Mouse (Mus musculus) kidney, embryonic 16.5 days (tissue): Measurements from ENCODE around the gene Serpina16. TPM values are rescaled to one million over a fixed set of nuclear protein-coding genes. Genes with fewer than 3 reads are reported as not detected.
"Not testable (repeated sequence)": the region's sequence is repeated elsewhere in the genome, so short reads cannot be mapped to it uniquely, and the experiment has no call there.

Experiments
- ATAC-seq: fragments of 200-750 bp; cut with Nextera tagmentation; 2 replicates; pipeline ENCODE4 v1.8.0; 2017; ENCODE audit warnings: moderate TSS enrichment; ENCODE audit not compliant: low FRiP score, low TSS enrichment
- H3K27ac ChIP-seq: fragments of 300-500 bp; sonication (generic); 2 replicates; pipeline ENCODE4 v1.5.1; 2014; ENCODE audit warnings: low read length
- H3K27me3 ChIP-seq: fragments of 300-500 bp; sonication (generic); 2 replicates; pipeline ENCODE4 v1.6.1; 2014; ENCODE audit warnings: low read length, control low read depth, mixed read lengths; ENCODE audit not compliant: insufficient read depth
- H3K36me3 ChIP-seq: fragments of 300-500 bp; sonication (generic); 2 replicates; pipeline ENCODE4 v1.6.1; 2014; ENCODE audit warnings: low read length, control low read depth, mixed read lengths; ENCODE audit not compliant: insufficient read depth
- H3K4me1 ChIP-seq: fragments of 300-500 bp; sonication (generic); 2 replicates; pipeline ENCODE4 v1.6.1; 2014; ENCODE audit warnings: low read length, control low read depth, mixed read lengths; ENCODE audit not compliant: insufficient read depth
- H3K4me2 ChIP-seq: fragments of 300-500 bp; sonication (generic); replicated peaks from 2 replicates; pipeline ENCODE4 v1.6.1; 2014; ENCODE audit warnings: low read depth, low read length
- H3K4me3 ChIP-seq: fragments of 300-500 bp; sonication (generic); 2 replicates; pipeline ENCODE4 v1.5.1; 2014; ENCODE audit warnings: mild to moderate bottlenecking, low read length
- H3K9ac ChIP-seq: fragments of 300-500 bp; sonication (generic); replicated peaks from 2 replicates; pipeline ENCODE4 v1.6.1; 2014; ENCODE audit warnings: low read length
- H3K9me3 ChIP-seq: fragments of 300-500 bp; sonication (generic); 2 replicates; pipeline ENCODE4 v1.6.1; 2016; ENCODE audit warnings: low read length, control low read depth
- WGBS: fragments of 180-500 bp; shearing (Covaris S2); extraction: QIAGEN DNeasy Blood & Tissue Kit; methylation state at CpG from one replicate; pipeline ENCODE4 v1.1.7; 2014; 5-methylcytosine and 5-hydroxymethylcytosine counted together
- polyA plus RNA-seq: library from polyadenylated mRNA; unstranded; fragments of >200 nt; fragmentation: Nextera tagmentation; extraction: Ambion mirVana; gene quantifications from 2 replicates; pipeline ENCODE4 v1.2.1, GENCODE M21; 2015

The Serpina16 gene
- polyA plus RNA-seq, 1 experiment from 2014 or later = not detected

DNA sequence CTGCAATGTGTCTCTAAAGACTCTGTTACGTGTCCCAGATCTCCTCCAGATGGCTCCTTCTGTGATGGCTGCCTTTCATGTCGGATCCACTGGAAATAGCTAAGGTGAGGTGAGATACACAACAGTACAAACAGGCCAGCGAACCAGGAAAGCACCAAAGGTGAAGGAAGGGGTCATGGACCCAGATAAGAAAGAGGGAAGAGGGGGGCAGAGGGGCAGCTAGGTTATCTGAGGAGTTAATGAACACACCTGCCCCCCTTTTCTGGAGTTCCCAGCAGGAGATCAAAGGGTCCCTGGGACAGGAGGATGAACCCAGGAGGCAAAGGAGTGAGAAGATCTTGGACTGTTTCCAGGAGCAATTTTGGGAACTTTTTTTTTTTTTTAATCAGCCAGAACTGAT is 9.4 kb upstream of the Serpina16 start:
- Histone ChIP-seq H3K9me3 (no peaks in the 10 kb centered on the region), H3K27ac (no peak overlapping the region), H3K4me2 (no peak overlapping the region), H3K4me1 (no peaks in the 10 kb centered on the region), H3K36me3 (no peaks in the 10 kb centered on the region), H3K9ac (no peak overlapping the region), H3K27me3 (no peaks in the 10 kb centered on the region), H3K4me3 (no peak overlapping the region)
- no peak for ATAC-seq
- WGBS = 78% methylated on average over 3 of the region's 3 CpGs

GRCm38 (mm10) chr12:103683775-103684174 is 7.8 kb upstream of the Serpina16 start:
- Histone ChIP-seq H3K9me3 (no peaks in the 10 kb centered on the region), H3K4me1 (no peaks in the 10 kb centered on the region), H3K36me3 (no peaks in the 10 kb centered on the region), H3K4me3 (no peak overlapping the region), H3K27me3 (no peaks in the 10 kb centered on the region), H3K9ac (no peak overlapping the region), H3K27ac (no peak overlapping the region), H3K4me2 (no peak overlapping the region)
- WGBS = 14% methylated on average over 4 of the region's 4 CpGs
- no peak for ATAC-seq

- H3K27me3 ChIP-seq = no peaks in the 10 kb centered on the region
- ATAC-seq = no peak
- H3K9ac ChIP-seq = no peak overlapping the region
- no peak overlapping the region for H3K4me2 ChIP-seq
- no peaks in the 10 kb centered on the region for H3K4me1 ChIP-seq
- H3K36me3 ChIP-seq = no peaks in the 10 kb centered on the region
- 63% methylated on average over 2 of the region's 2 CpGs for WGBS
- no peak overlapping the region for H3K4me3 ChIP-seq
- H3K9me3 ChIP-seq = no peaks in the 10 kb centered on the region
- no peak overlapping the region for H3K27ac ChIP-seq
Observed at GRCm38 (mm10) chr12:103681739-103682138, 5.8 kb upstream of the Serpina16 start.

GRCm38 (mm10) chr12:103681169-103681568 is 5.2 kb upstream of the Serpina16 start:
- ATAC-seq = no peak
- no peak overlapping the region for H3K4me2 ChIP-seq
- no peaks in the 10 kb centered on the region for H3K27me3 ChIP-seq
- no peak overlapping the region for H3K4me3 ChIP-seq
- H3K9me3 ChIP-seq = no peaks in the 10 kb centered on the region
- no peaks in the 10 kb centered on the region for H3K36me3 ChIP-seq
- 76% methylated on average over 2 of the region's 2 CpGs for WGBS
- no peak overlapping the region for H3K9ac ChIP-seq
- H3K4me1 ChIP-seq = no peaks in the 10 kb centered on the region
- no peak overlapping the region for H3K27ac ChIP-seq

GRCm38 (mm10) chr12:103679853-103680252 is 3.9 kb upstream of the Serpina16 start:
- 95% methylated on average over 1 of the region's 1 CpGs for WGBS

GRCm38 (mm10) chr12:103673179-103673578 is 2.8 kb downstream of the Serpina16 start:
- WGBS = 75% methylated on average over 2 of the region's 2 CpGs
- H3K36me3 ChIP-seq = no peaks in the 10 kb centered on the region
- ATAC-seq = no peak

More at GRCm38 (mm10) chr12:103679853-103680252, 3.9 kb upstream of the Serpina16 start:
- H3K36me3 ChIP-seq, H3K9ac ChIP-seq, H3K27ac ChIP-seq, H3K4me3 ChIP-seq, H3K9me3 ChIP-seq, H3K4me2 ChIP-seq, H3K27me3 ChIP-seq, H3K4me1 ChIP-seq, ATAC-seq: not testable (repeated sequence)

DNA sequence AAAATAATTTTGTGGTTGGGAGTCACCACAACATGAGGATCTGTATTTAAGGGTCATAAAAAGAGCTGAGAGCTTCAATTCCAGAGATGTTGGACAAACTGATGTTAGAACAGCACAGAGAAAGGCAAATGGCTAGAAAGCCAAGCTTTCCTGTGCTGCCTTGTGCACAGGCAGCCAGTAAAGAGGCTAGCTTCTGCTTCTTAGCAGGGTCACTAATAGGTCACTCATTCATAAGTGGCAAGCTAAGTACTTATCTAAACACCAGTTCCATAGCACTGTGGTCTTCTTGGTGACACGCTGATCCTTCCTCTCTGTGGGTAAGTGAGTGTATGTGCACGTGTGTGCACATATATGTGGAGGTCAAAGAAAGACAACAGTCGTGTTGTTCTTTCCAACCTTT is 4.5 kb downstream of the Serpina16 start:
- ATAC-seq = no peak
- Histone ChIP-seq H3K4me2 (no peak overlapping the region), H3K4me1 (no peaks in the 10 kb centered on the region), H3K36me3 (no peaks in the 10 kb centered on the region), H3K27me3 (no peaks in the 10 kb centered on the region), H3K4me3 (no peak overlapping the region), H3K9me3 (no peaks in the 10 kb centered on the region), H3K27ac (no peak overlapping the region), H3K9ac (no peak overlapping the region)
- WGBS = 78% methylated on average over 3 of the region's 3 CpGs

More at GRCm38 (mm10) chr12:103673179-103673578, 2.8 kb downstream of the Serpina16 start:
- Histone ChIP-seq H3K9me3 (no peaks in the 10 kb centered on the region), H3K4me2 (no peak overlapping the region), H3K27me3 (no peaks in the 10 kb centered on the region), H3K4me1 (no peaks in the 10 kb centered on the region), H3K4me3 (no peak overlapping the region), H3K27ac (no peak overlapping the region), H3K9ac (no peak overlapping the region)

GRCm38 (mm10) chr12:103670964-103671363 is 5.0 kb downstream of the Serpina16 start:
- no peaks in the 10 kb centered on the region for H3K9me3 ChIP-seq
- H3K9ac ChIP-seq = no peak overlapping the region
- H3K4me2 ChIP-seq = no peak overlapping the region
- no peak for ATAC-seq
- WGBS = 65% methylated on average over 2 of the region's 2 CpGs
- H3K4me3 ChIP-seq = no peak overlapping the region
- no peaks in the 10 kb centered on the region for H3K36me3 ChIP-seq
- no peaks in the 10 kb centered on the region for H3K4me1 ChIP-seq
- no peaks in the 10 kb centered on the region for H3K27me3 ChIP-seq
- no peak overlapping the region for H3K27ac ChIP-seq

- Histone ChIP-seq H3K9ac (no peak overlapping the region), H3K4me2 (no peak overlapping the region), H3K9me3 (no peaks in the 10 kb centered on the region), H3K4me3 (no peak overlapping the region), H3K27ac (no peak overlapping the region), H3K27me3 (no peaks in the 10 kb centered on the region), H3K36me3 (no peaks in the 10 kb centered on the region), H3K4me1 (no peaks in the 10 kb centered on the region)
- 88% methylated on average over 5 of the region's 5 CpGs for WGBS
- ATAC-seq = no peak
Observed at GRCm38 (mm10) chr12:103670344-103670743, 5.6 kb downstream of the Serpina16 start.

DNA sequence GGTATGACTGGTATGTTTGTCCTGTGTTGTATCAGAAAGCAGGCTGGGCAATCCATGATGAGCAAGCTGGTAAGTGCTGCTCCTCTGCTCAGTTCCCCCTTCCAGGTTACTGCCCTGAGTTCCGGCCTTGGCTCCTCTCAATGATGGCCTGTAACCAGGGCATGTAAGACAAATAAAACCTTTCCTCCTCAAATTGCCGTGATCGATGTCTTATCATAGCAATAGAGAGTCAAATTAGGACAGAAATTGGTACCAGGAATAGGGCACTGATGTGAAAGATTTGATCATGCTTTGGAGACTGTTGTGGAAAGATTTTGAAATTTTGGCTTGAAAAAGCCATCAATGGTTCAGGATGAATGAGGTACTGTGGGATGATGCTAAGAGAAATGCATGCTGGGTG is 10.7 kb downstream of the Serpina16 start:
- H3K27me3 ChIP-seq = no peaks in the 10 kb centered on the region
- H3K4me3 ChIP-seq = no peak overlapping the region
- no peak overlapping the region for H3K9ac ChIP-seq
- H3K4me1 ChIP-seq = no peaks in the 10 kb centered on the region
- H3K9me3 ChIP-seq = no peaks in the 10 kb centered on the region
- no peak for ATAC-seq
- no peak overlapping the region for H3K4me2 ChIP-seq
- no peaks in the 10 kb centered on the region for H3K36me3 ChIP-seq
- WGBS = 97% methylated on average over 3 of the region's 3 CpGs
- H3K27ac ChIP-seq = no peak overlapping the region

- not testable (repeated sequence) for H3K27ac ChIP-seq, H3K9me3 ChIP-seq, H3K27me3 ChIP-seq, H3K4me3 ChIP-seq, ATAC-seq, H3K9ac ChIP-seq, H3K36me3 ChIP-seq, H3K4me1 ChIP-seq, H3K4me2 ChIP-seq
Observed at GRCm38 (mm10) chr12:103662053-103662452, 13.9 kb downstream of the Serpina16 start.
